Mouse (Mus musculus) ovary, postnatal 14 days (tissue): ENCODE results near the gene Nr1h4.

ENCODE experiments used
- DNase-seq: peaks from one replicate; pipeline ENCODE4 v3.0.0; 2022; ENCODE audit warnings: low spot score

The Nr1h4 gene

GRCm38 (mm10) chr10:89521790-89522431, 11.5 kb downstream of the Nr1h4 start:
- DNase-seq = no peak

- DNase-seq = no peak
Observed at GRCm38 (mm10) chr10:89520381-89520780, 13.0 kb downstream of the Nr1h4 start.

GRCm38 (mm10) chr10:89519226-89519625, 14.2 kb downstream of the Nr1h4 start:
- no peak for DNase-seq

- no peak for DNase-seq
Observed at GRCm38 (mm10) chr10:89518365-89518764, 15.0 kb downstream of the Nr1h4 start.

- DNase-seq = no peak
Observed at GRCm38 (mm10) chr10:89515813-89516212, 17.6 kb downstream of the Nr1h4 start.

- no peak for DNase-seq
Observed at GRCm38 (mm10) chr10:89512562-89512961, 20.8 kb downstream of the Nr1h4 start.

- DNase-seq = no peak
Observed at GRCm38 (mm10) chr10:89510547-89510946, 22.8 kb downstream of the Nr1h4 start.

GRCm38 (mm10) chr10:89508567-89508966, 24.8 kb downstream of the Nr1h4 start:
- no peak for DNase-seq

GRCm38 (mm10) chr10:89506479-89506878, 26.9 kb downstream of the Nr1h4 start:
- DNase-seq = no peak

GRCm38 (mm10) chr10:89505592-89505955, 27.8 kb downstream of the Nr1h4 start:
- DNase-seq = no peak

GRCm38 (mm10) chr10:89504952-89505591, 28.3 kb downstream of the Nr1h4 start:
- DNase-seq = no peak

GRCm38 (mm10) chr10:89502986-89503560, 30.3 kb downstream of the Nr1h4 start:
- DNase-seq = no peak

- no peak for DNase-seq
Observed at GRCm38 (mm10) chr10:89501902-89502301, 31.5 kb downstream of the Nr1h4 start.

- no peak for DNase-seq
Observed at GRCm38 (mm10) chr10:89495537-89495936, 37.8 kb downstream of the Nr1h4 start.

GRCm38 (mm10) chr10:89491321-89491720, 42.1 kb downstream of the Nr1h4 start:
- DNase-seq = no peak

- no peak for DNase-seq
Observed at GRCm38 (mm10) chr10:89490250-89490649, 43.1 kb downstream of the Nr1h4 start.

GRCm38 (mm10) chr10:89489459-89489858, 43.9 kb downstream of the Nr1h4 start:
- DNase-seq = no peak

- DNase-seq = no peak
Observed at GRCm38 (mm10) chr10:89486995-89487742, 46.2 kb downstream of the Nr1h4 start.

GRCm38 (mm10) chr10:89484907-89485306, 48.5 kb downstream of the Nr1h4 start:
- DNase-seq = no peak

GRCm38 (mm10) chr10:89483812-89484602, 49.4 kb downstream of the Nr1h4 start:
- no peak for DNase-seq

- no peak for DNase-seq
Observed at GRCm38 (mm10) chr10:89483113-89483512, 50.3 kb downstream of the Nr1h4 start.

- no peak for DNase-seq
Observed at GRCm38 (mm10) chr10:89482142-89482681, 51.2 kb downstream of the Nr1h4 start.
